Mouse (Mus musculus) kidney, embryonic 16.5 days (tissue): ENCODE measurements at regions not wholly inside any gene's neighbourhood (a gene's known extent, or its start where the extent isn't known, plus 50 kb on each side); places are given as distances from the start of the nearest gene placed in this dataset.

Source experiments
- ATAC-seq: fragments of 200-750 bp; cut with Nextera tagmentation; 2 replicates; pipeline ENCODE4 v1.8.0; 2017; ENCODE audit warnings: moderate TSS enrichment; ENCODE audit not compliant: low FRiP score, low TSS enrichment
- H3K27ac ChIP-seq: fragments of 300-500 bp; sonication (generic); 2 replicates; pipeline ENCODE4 v1.5.1; 2014; ENCODE audit warnings: low read length
- H3K27me3 ChIP-seq: fragments of 300-500 bp; sonication (generic); 2 replicates; pipeline ENCODE4 v1.6.1; 2014; ENCODE audit warnings: low read length, control low read depth, mixed read lengths; ENCODE audit not compliant: insufficient read depth
- H3K36me3 ChIP-seq: fragments of 300-500 bp; sonication (generic); 2 replicates; pipeline ENCODE4 v1.6.1; 2014; ENCODE audit warnings: low read length, control low read depth, mixed read lengths; ENCODE audit not compliant: insufficient read depth
- H3K4me1 ChIP-seq: fragments of 300-500 bp; sonication (generic); 2 replicates; pipeline ENCODE4 v1.6.1; 2014; ENCODE audit warnings: low read length, control low read depth, mixed read lengths; ENCODE audit not compliant: insufficient read depth
- H3K4me2 ChIP-seq: fragments of 300-500 bp; sonication (generic); replicated peaks from 2 replicates; pipeline ENCODE4 v1.6.1; 2014; ENCODE audit warnings: low read depth, low read length
- H3K4me3 ChIP-seq: fragments of 300-500 bp; sonication (generic); 2 replicates; pipeline ENCODE4 v1.5.1; 2014; ENCODE audit warnings: mild to moderate bottlenecking, low read length
- H3K9ac ChIP-seq: fragments of 300-500 bp; sonication (generic); replicated peaks from 2 replicates; pipeline ENCODE4 v1.6.1; 2014; ENCODE audit warnings: low read length
- H3K9me3 ChIP-seq: fragments of 300-500 bp; sonication (generic); 2 replicates; pipeline ENCODE4 v1.6.1; 2016; ENCODE audit warnings: low read length, control low read depth
- WGBS: fragments of 180-500 bp; shearing (Covaris S2); extraction: QIAGEN DNeasy Blood & Tissue Kit; methylation state at CpG from one replicate; pipeline ENCODE4 v1.1.7; 2014; 5-methylcytosine and 5-hydroxymethylcytosine counted together

DNA sequence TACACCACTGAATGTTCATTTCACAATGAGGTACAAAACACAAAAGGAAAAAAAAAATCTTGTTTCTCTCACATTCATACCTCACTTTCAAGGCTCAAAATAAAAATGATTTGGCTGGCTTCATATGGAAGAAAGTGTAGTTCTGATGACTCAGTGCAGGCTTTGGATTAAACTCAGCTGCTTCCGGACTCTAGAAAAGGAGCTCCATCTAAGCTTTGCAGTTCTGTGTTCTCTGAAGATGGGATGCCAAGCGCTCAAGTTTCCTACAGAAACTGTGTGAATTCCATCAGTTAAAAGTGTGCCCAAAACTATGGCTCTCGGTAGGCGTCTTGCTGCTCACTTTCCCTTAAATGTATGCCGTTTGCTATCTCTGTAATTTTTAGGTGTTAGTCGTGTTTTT is 137.0 kb downstream of the Dusp6 start:
- Histone ChIP-seq H3K36me3 (no peaks in the 10 kb centered on the region), H3K4me1 (0 out of 2 replicates have a peak, but pooled peaks cover 3% of the 10 kb centered on the region), H3K9me3 (peaks cover 10% of the 10 kb centered on the region; the same call in 1 of the 2 replicates), H3K9ac (no peak overlapping the region), H3K27me3 (no peaks in the 10 kb centered on the region), H3K27ac (no peak overlapping the region), H3K4me2 (no peak overlapping the region), H3K4me3 (no peak overlapping the region)
- 93% methylated on average over 6 of the region's 6 CpGs for WGBS
- no peak for ATAC-seq

DNA sequence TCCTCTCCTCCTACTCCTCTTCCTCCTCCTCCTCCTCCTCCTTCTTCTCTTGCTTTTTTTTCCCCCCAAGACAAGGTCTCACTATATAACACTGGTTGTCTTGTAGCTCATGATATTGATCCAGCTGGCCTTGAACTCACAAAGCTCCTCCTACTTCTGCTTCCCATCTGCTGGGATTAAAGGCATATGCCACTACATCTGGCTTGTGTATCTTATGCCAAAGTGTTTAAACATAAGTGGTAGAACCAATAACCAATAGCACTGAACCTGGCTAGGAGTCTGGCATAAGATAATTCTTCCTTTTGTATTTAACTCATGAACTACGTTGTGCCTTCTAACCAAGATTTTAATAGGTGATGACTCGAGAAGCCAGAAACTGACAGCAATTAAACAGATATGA is 143.7 kb downstream of the Dusp6 start:
- Histone ChIP-seq H3K4me2 (no peak overlapping the region), H3K27me3 (no peaks in the 10 kb centered on the region), H3K27ac (no peak overlapping the region), H3K4me3 (no peak overlapping the region), H3K9me3 (peaks cover 6% of the 10 kb centered on the region), H3K36me3 (no peaks in the 10 kb centered on the region), H3K9ac (no peak overlapping the region), H3K4me1 (no peaks in the 10 kb centered on the region)
- ATAC-seq: no peak
- 89% methylated on average over 2 of the region's 2 CpGs for WGBS

DNA sequence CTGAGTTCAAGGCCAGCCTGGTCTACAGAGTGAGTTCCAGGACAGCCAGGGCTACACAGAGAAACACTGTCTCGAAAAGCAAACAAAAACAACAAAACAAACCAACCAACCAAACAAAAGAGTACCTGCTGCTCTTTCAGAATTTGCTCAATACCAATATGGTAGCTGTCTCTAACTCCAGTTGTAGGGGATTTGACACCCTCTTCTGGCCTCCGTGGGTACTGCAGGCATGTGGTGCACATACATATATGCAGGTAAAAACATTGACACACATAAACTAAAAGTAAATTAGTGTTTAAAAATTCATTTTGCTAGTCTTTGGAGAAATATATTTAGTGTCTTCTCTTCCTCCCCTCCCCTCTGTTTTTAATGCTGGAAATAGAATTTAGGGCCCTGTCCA is 145.8 kb downstream of the Dusp6 start:
- Histone ChIP-seq H3K4me3 (no peak overlapping the region), H3K27ac (0 out of 2 replicates have a peak overlapping the region, but pooled peaks have one; percentile 56), H3K9me3 (peaks cover 6% of the 10 kb centered on the region), H3K9ac (no peak overlapping the region), H3K27me3 (no peaks in the 10 kb centered on the region), H3K4me1 (no peaks in the 10 kb centered on the region), H3K36me3 (no peaks in the 10 kb centered on the region), H3K4me2 (no peak overlapping the region)
- 82% methylated on average over 2 of the region's 2 CpGs for WGBS
- ATAC-seq: no peak

DNA sequence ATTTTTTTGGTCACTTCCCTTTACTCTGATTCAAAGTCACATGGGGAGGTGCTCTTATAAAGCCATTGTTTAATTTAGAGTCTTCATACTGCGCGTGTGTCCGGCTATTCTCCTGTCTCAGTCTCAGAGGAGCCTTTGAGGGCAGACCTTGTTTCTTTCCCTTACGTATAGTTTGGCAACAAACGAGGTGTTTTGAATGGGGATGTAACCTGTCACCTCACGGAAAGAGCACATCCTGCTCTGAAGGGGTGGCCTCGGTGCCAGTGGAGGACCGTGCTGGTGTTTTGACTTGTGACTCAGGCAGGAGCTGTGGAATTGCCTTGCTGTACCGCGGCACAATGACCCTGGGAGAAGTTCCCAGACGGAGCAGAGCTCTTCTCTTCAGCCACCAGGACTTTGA is 146.7 kb downstream of the Dusp6 start:
- ATAC-seq: peak; percentile 75
- Histone ChIP-seq H3K4me1 (no peaks in the 10 kb centered on the region), H3K27me3 (no peaks in the 10 kb centered on the region), H3K4me2 (no peak overlapping the region), H3K27ac (no peak overlapping the region), H3K36me3 (no peaks in the 10 kb centered on the region), H3K4me3 (no peak overlapping the region), H3K9me3 (peaks cover 6% of the 10 kb centered on the region), H3K9ac (no peak overlapping the region)
- WGBS: 56% methylated on average over 11 of the region's 11 CpGs

DNA sequence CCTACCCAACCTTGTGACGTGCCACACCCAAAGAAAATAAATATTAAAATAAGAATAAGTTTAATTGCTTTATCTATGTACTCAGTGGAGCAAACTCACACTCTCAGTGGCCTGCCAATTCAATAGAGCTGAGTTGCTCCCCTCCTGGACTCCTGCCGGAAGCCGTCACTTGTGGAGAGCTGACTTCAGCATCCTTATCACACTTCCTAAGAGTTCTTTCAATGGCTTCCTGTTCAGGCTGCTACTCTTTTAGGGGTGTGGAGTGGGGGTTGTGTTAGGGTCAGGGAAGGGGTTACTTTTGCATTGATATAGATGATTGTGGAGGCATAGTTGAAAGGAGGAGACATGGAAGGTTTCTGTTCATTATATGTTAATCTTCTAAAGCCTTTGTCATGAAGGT is 147.7 kb downstream of the Dusp6 start:
- Histone ChIP-seq H3K4me3 (no peak overlapping the region), H3K9me3 (peaks cover 6% of the 10 kb centered on the region), H3K27ac (no peak overlapping the region), H3K4me1 (no peaks in the 10 kb centered on the region), H3K27me3 (no peaks in the 10 kb centered on the region), H3K9ac (no peak overlapping the region), H3K36me3 (no peaks in the 10 kb centered on the region), H3K4me2 (no peak overlapping the region)
- ATAC-seq: no peak
- 85% methylated on average over 3 of the region's 3 CpGs for WGBS

DNA sequence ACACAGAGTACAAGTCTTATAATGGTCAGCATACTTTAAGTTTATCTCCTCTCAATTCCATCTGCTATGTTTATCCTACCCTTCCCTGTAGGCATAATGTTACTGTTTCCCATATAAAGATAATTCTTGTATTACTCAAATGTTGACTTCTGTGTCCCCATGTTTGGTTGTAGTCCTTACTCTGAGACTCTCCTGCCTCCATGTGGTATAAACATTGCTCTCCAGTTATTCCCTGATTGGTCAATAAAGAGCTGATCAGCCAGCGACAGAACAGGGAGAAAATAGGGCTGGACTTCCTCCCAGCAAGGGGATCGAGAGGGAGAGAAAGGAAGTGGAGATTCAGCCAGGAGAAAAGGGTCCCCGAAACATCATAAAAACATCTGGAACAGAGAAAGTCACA is 150.4 kb downstream of the Dusp6 start:
- Histone ChIP-seq H3K4me3 (no peak overlapping the region), H3K4me1 (no peaks in the 10 kb centered on the region), H3K9me3 (peaks cover 5% of the 10 kb centered on the region), H3K9ac (no peak overlapping the region), H3K27ac (no peak overlapping the region), H3K27me3 (no peaks in the 10 kb centered on the region), H3K36me3 (no peaks in the 10 kb centered on the region), H3K4me2 (no peak overlapping the region)
- no peak for ATAC-seq
- WGBS: 88% methylated on average over 3 of the region's 3 CpGs

DNA sequence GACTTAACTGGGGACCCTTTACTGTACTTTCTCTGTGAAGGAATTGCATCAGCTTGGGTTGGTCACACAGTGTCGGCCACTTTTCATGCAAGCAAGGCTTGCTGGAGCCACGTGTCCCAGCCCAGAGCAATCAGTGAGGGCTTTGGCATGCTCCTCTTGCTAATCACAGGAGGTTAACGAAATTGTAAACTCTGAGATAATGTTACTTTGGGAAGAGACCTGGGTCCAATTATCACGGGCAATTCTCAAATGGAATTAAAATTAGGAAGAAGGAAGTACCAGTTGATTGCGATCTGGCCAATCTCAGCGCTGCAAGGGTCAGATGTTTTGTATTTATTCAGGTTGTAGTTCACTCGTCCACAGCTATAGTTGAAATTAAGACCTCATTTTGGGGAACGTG is 153.2 kb downstream of the Dusp6 start:
- Histone ChIP-seq H3K4me2 (no peak overlapping the region), H3K4me3 (no peak overlapping the region), H3K4me1 (no peaks in the 10 kb centered on the region), H3K27ac (no peak overlapping the region), H3K36me3 (no peaks in the 10 kb centered on the region), H3K27me3 (no peaks in the 10 kb centered on the region), H3K9ac (no peak overlapping the region), H3K9me3 (no peaks in the 10 kb centered on the region)
- no peak for ATAC-seq
- WGBS: 54% methylated on average over 8 of the region's 8 CpGs

DNA sequence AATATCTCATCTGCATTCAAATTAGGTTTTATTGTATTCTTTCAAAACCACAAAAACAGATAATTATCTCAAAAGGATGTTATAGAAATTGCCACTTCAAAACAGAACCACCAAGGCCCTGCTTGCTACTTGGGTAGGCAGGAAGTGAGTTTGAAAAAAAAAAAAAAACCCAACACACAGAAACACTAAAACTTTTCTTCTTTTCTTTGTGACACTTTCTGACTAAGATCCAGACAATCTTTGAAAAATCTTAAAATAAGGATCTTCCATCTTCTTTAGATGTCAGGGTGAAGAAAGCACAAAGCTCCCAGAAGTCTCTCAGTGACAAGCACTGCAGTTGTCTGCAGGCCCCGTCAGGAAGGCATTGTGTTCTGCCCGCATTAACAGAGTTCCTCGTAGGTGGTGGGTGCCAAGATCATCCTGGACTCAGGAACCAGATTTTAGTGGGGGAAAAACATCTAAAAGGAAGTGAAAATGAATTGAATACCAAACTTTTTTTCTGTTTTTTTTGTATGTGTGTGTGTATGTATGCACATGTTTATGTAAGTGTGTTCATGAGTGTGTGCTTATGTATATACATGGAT is 154.0 kb downstream of the Dusp6 start:
- no peak overlapping the region for H3K4me3 ChIP-seq
- 63% methylated on average over 3 of the region's 3 CpGs for WGBS
- H3K4me1 ChIP-seq: no peaks in the 10 kb centered on the region
- no peaks in the 10 kb centered on the region for H3K36me3 ChIP-seq
- no peak for ATAC-seq
- no peak overlapping the region for H3K27ac ChIP-seq
- no peaks in the 10 kb centered on the region for H3K9me3 ChIP-seq
- H3K9ac ChIP-seq: no peak overlapping the region
- no peak overlapping the region for H3K4me2 ChIP-seq
- H3K27me3 ChIP-seq: no peaks in the 10 kb centered on the region

DNA sequence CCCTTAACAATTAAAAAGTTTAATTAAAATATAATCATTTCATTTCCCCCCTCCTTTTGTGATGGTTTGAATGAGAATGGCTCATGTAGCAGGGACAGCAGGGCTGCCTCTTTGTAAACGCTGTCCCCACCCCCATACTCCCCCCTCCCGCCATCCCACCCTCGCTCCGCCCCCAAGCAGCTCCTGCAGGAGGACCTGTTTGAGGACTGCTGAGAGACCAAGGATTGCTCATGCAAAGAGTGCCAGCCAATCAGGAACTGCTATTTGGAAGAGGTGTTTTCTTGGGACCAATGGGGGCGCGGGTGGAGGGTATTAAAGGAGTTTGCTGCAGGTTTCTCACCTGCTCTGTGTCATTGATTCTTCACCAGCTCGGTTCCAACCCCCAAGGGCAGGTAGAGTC is 154.6 kb downstream of the Dusp6 start:
- 69% methylated on average over 7 of the region's 7 CpGs for WGBS
- no peak for ATAC-seq
- Histone ChIP-seq H3K36me3 (no peaks in the 10 kb centered on the region), H3K27me3 (no peaks in the 10 kb centered on the region), H3K4me3 (no peak overlapping the region), H3K9me3 (no peaks in the 10 kb centered on the region), H3K4me1 (no peaks in the 10 kb centered on the region), H3K9ac (no peak overlapping the region), H3K27ac (no peak overlapping the region), H3K4me2 (no peak overlapping the region)

DNA sequence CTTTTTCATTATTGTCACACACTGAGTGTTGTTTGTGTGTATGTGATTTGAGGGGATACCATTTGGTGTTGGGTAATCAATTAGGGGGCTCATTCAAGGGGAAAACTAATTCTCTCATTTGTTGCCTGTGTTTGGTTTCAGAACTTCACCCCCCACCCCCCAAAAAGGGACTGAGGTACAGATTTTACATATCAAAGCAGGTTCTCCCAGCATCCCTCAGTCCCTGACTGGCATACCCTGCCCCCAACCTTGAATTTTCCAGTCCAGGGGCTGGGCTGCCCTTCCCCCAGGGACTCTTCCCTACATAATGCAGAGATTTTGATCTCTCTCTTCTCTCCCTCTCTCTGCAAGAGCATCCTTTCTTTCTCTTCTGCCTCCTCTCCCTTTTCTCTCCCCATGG is 155.5 kb downstream of the Dusp6 start:
- ATAC-seq: no peak
- no peak overlapping the region for H3K4me3 ChIP-seq
- H3K36me3 ChIP-seq: no peaks in the 10 kb centered on the region
- no peaks in the 10 kb centered on the region for H3K9me3 ChIP-seq
- H3K27me3 ChIP-seq: no peaks in the 10 kb centered on the region
- H3K4me1 ChIP-seq: no peaks in the 10 kb centered on the region
- H3K27ac ChIP-seq: no peak overlapping the region
- H3K4me2 ChIP-seq: no peak overlapping the region
- no peak overlapping the region for H3K9ac ChIP-seq
